Mouse (Mus musculus) heart, adult 18-20 months (tissue): ENCODE data around the gene Usp13. TPM values are rescaled to one million over a fixed set of nuclear protein-coding genes. Genes with fewer than 3 reads are reported as not detected.

Source experiments
- DNase-seq, 2 experiments: peaks; one replicate each; pipeline ENCODE4 v3.0.0; 2021 to 2022; ENCODE audit warnings: mixed read lengths in 1 of 2
- total RNA-seq, 2 experiments: library from RNA; stranded (reverse); gene quantifications; 2 replicates each; pipeline ENCODE4 v1.2.3; 2021

Gene Usp13
- total RNA-seq, 2 experiments from 2014 or later = 201 to 209 TPM

DNA sequence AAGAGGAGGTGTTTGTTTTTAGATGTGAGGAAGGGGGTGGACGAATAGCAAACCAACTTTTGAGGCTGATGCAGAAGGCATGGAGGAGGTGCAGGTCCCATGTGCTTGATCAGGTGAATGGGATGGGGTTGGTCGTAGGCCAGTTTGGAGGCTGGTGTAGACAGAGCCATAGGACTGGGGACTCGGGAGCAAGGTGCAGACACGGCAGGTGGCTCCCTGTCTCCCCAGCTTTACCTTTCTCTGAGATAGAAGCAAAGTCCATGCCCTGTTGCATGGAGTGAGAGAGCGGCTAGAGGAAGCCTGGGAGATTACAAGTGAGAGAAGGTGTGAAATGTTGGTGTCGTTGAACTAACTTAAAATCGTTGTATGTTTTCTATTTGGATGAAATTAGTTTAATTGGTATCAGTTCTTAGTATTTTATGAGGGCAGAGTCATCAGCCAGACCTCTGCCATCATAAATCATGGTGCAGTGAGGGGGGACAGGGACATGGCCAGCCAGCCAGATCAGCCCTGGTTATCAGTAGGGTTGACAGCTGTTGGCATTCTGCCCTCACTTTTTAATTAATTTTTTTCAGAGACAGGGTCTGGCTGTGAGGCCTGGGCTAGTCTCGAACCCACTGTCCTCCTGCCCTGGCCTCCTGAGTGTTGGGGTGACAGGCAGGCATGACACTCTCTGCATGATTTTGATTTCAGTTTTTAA is 122.6 kb downstream of the Usp13 start:
- DNase-seq = no peak

- DNase-seq = no peak
Measured at GRCm38 (mm10) chr3:32947486-32947885, 130.1 kb downstream of the Usp13 start.

DNA sequence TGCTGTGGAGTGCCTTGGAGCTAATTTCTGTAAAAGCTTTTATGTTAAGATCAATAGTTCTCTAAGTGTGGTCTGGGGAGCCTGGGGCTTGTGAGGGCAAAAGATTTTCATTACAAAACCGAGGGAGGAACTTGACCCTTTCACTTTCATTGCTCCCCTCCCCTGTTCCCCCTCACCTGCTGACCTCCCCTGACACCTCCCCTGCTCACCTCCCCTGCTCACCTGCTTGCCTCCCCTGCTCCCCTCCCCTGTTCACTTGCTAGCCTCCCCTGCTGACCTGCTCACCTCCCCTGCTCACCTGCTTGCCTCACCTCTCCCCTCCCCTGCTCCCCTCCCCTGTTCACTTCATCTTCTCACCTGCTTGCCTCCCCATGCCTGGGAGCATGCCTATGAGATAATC is 134.0 kb downstream of the Usp13 start:
- no peak for DNase-seq

DNA sequence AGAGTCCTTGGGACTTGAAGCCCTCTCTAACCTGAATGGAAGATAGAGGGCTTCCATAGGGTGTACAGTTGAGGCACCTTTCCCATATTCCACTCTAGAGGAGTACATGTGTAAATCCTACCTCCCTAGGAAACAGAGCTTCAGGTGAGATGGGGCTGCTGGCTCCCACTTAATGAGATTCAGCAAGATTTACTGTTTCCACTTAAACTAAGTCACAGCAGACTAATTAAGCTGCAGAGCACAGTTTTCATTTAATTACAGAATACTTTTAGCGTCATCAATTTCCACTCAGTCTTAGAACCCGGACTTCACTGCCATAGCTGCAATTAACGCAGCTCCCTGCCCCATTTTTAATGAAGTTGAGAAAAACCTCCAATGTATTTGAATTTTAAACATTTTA is 144.1 kb downstream of the Usp13 start:
- DNase-seq = no peak

DNA sequence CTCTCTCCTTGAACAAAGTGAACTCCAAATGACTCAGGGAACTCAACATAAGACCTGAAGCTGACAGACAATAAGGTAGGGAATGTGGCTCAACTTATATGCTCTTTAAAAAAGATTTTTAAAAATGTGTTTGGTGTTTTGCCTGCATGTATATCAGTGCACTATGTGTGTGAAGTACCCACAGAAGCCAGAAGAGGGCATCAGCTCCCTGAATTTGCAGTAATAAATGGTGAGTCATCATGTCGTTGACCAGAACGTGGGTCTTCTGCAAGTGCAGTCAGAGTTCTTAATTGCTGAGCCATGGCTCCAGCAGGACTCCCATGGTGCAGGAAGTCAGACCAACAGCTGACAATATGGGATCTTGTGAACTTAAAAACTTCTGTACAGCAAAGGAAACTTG is 148.2 kb downstream of the Usp13 start:
- no peak for DNase-seq

- DNase-seq = no peak
Measured at GRCm38 (mm10) chr3:32968671-32969425, 151.5 kb downstream of the Usp13 start.

- no peak for DNase-seq
Measured at GRCm38 (mm10) chr3:32970257-32970656, 152.9 kb downstream of the Usp13 start.

- no peak for DNase-seq
Measured at GRCm38 (mm10) chr3:32979238-32979637, 161.9 kb downstream of the Usp13 start.

GRCm38 (mm10) chr3:32979981-32980380 is 162.6 kb downstream of the Usp13 start:
- DNase-seq = no peak

GRCm38 (mm10) chr3:32985141-32985540 is 167.8 kb downstream of the Usp13 start:
- no peak for DNase-seq

Other genes starting within 250 kb of the Usp13 start
- 10 to 100 TPM; 12.1 to 13.5 TPM for gene Gnb4, start 201.0 kb upstream of the Usp13 start, total RNA-seq
- 10 to 100 TPM; 20.8 to 24.0 TPM for gene Actl6a, start 111.2 kb upstream of the Usp13 start, total RNA-seq
- 100 to 1,000 TPM; 913 to 962 TPM for gene Ndufb5, start 80.6 kb upstream of the Usp13 start, total RNA-seq
- gene Mrpl47, start 79.9 kb upstream of the Usp13 start, total RNA-seq = 10 to 100 TPM; 38.5 to 44.9 TPM